Mouse (Mus musculus) embryonic facial prominence, embryonic 11.5 days (tissue): Measurements from ENCODE around the gene Plcg2. TPM values are rescaled to one million over a fixed set of nuclear protein-coding genes. Genes with fewer than 3 reads are reported as not detected.

Experiments used
- ATAC-seq: fragments of 200-750 bp; cut with Nextera tagmentation; replicated peaks from 2 replicates; pipeline ENCODE4 v1.8.0; 2017; ENCODE audit warnings: low read depth; ENCODE audit not compliant: insufficient number of reproducible peaks, low FRiP score, low TSS enrichment
- DNase-seq: peaks from one replicate; pipeline ENCODE4 v3.0.0-alpha.2; 2015; ENCODE audit warnings: low spot score
- H3K27ac ChIP-seq: fragments of 300-500 bp; sonication (generic); replicated peaks from 2 replicates; pipeline ENCODE4 v1.5.1; 2014; ENCODE audit warnings: mild to moderate bottlenecking, low read depth, low read length, control low read depth
- H3K27me3 ChIP-seq: fragments of 300-500 bp; sonication (generic); 2 replicates; pipeline ENCODE4 v1.6.1; 2014; ENCODE audit warnings: mild to moderate bottlenecking, low read length, moderate library complexity, mixed read lengths; ENCODE audit not compliant: control insufficient read depth, insufficient read depth
- H3K36me3 ChIP-seq: fragments of 300-500 bp; sonication (generic); replicated peaks from 2 replicates; pipeline ENCODE4 v1.6.1; 2014; ENCODE audit warnings: low read depth, mild to moderate bottlenecking, low read length, moderate library complexity, mixed read lengths; ENCODE audit not compliant: control insufficient read depth, insufficient read depth
- H3K4me1 ChIP-seq: fragments of 300-500 bp; sonication (generic); 2 replicates; pipeline ENCODE4 v1.6.1; 2014; ENCODE audit warnings: low read length, mixed read lengths; ENCODE audit not compliant: control insufficient read depth, insufficient read depth
- H3K4me2 ChIP-seq: fragments of 300-500 bp; sonication (generic); 2 replicates; pipeline ENCODE4 v1.6.1; 2014; ENCODE audit warnings: low read depth, mild to moderate bottlenecking, control low read depth, low read length, moderate library complexity
- H3K4me3 ChIP-seq: fragments of 300-500 bp; sonication (generic); 2 replicates; pipeline ENCODE4 v1.5.1; 2014; ENCODE audit warnings: low read depth, low read length, control low read depth
- H3K9ac ChIP-seq: fragments of 300-500 bp; sonication (generic); replicated peaks from 2 replicates; pipeline ENCODE4 v1.6.1; 2014; ENCODE audit warnings: mild to moderate bottlenecking, control low read depth, low read length
- H3K9me3 ChIP-seq: fragments of 300-500 bp; sonication (generic); replicated peaks from 2 replicates; pipeline ENCODE4 v1.6.1; 2016; ENCODE audit warnings: mild to moderate bottlenecking, low read length, inconsistent platforms, mixed read lengths; ENCODE audit not compliant: control insufficient read depth
- WGBS: fragments of 180-500 bp; shearing (Covaris S2); extraction: QIAGEN DNeasy Blood & Tissue Kit; methylation state at CpG from one replicate; pipeline ENCODE4 v1.1.7; 2014; 5-methylcytosine and 5-hydroxymethylcytosine counted together
- microRNA-seq: library from miRNA; unstranded; fragments of <30 nt; microRNA quantifications from one replicate; pipeline ENCODE4, GENCODE M21; 2016; ENCODE audit warnings: borderline number of aligned reads
- polyA plus RNA-seq: library from polyadenylated mRNA; unstranded; fragments of >200 nt; fragmentation: Nextera tagmentation; extraction: Ambion mirVana; gene quantifications from 2 replicates; pipeline ENCODE4 v1.2.1, GENCODE M21; 2014

Gene Plcg2
- polyA plus RNA-seq, 1 experiment from 2014 or later = 1.8 TPM

DNA sequence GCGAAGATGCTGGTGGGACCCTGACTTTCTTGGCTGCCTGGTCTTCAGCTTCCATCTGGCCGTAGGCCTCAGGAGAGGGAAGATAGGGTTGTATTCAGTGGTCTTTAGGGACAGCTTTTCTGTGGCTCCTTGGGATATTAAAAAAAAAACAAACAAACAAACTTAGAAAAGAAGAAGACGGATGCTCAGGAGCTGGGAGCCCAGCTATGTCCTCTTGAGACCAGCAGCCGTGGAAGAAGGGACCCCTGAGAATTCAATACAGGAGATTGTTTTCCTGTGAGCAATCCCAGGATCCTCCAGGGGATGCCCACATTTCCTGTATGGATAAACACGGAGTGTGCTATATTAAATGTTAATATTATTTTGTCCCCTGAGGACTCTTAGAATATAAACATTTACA is 177.1 kb downstream of the Plcg2 start:
- Histone ChIP-seq H3K4me1 (no peaks in the 10 kb centered on the region), H3K4me3 (no peak overlapping the region), H3K4me2 (no peak overlapping the region), H3K27me3 (no peaks in the 10 kb centered on the region), H3K9ac (no peak overlapping the region), H3K36me3 (no peaks in the 10 kb centered on the region), H3K9me3 (no peaks in the 10 kb centered on the region), H3K27ac (no peak overlapping the region)
- ATAC-seq = no peak
- 72% methylated on average over 5 of the region's 5 CpGs for WGBS
- no peak for DNase-seq

- H3K9ac ChIP-seq = no peak overlapping the region
- no peak overlapping the region for H3K4me3 ChIP-seq
- no peak overlapping the region for H3K4me2 ChIP-seq
- no peaks in the 10 kb centered on the region for H3K36me3 ChIP-seq
- 68% methylated on average over 9 of the region's 9 CpGs for WGBS
- H3K9me3 ChIP-seq = no peaks in the 10 kb centered on the region
- H3K4me1 ChIP-seq = no peaks in the 10 kb centered on the region
- no peak overlapping the region for H3K27ac ChIP-seq
- no peaks in the 10 kb centered on the region for H3K27me3 ChIP-seq
- DNase-seq = no peak
- no peak for ATAC-seq
Measured at GRCm38 (mm10) chr8:117676460-117676859, 178.4 kb downstream of the Plcg2 start.

- H3K4me2 ChIP-seq = no peak overlapping the region
- H3K27ac ChIP-seq = no peak overlapping the region
- H3K9me3 ChIP-seq = no peaks in the 10 kb centered on the region
- no peaks in the 10 kb centered on the region for H3K27me3 ChIP-seq
- H3K4me1 ChIP-seq = no peaks in the 10 kb centered on the region
- no peaks in the 10 kb centered on the region for H3K36me3 ChIP-seq
- H3K4me3 ChIP-seq = no peak overlapping the region
- no peak for ATAC-seq
- DNase-seq = no peak
- no peak overlapping the region for H3K9ac ChIP-seq
- 78% methylated on average over 8 of the region's 8 CpGs for WGBS
Measured at GRCm38 (mm10) chr8:117677011-117677410, 178.9 kb downstream of the Plcg2 start.

GRCm38 (mm10) chr8:117678650-117679049 is 180.6 kb downstream of the Plcg2 start:
- H3K27me3 ChIP-seq = no peaks in the 10 kb centered on the region
- ATAC-seq (no peak), DNase-seq (no peak)
- no peak overlapping the region for H3K9ac ChIP-seq
- no peaks in the 10 kb centered on the region for H3K36me3 ChIP-seq
- H3K4me1 ChIP-seq = no peaks in the 10 kb centered on the region
- H3K9me3 ChIP-seq = no peaks in the 10 kb centered on the region
- H3K27ac ChIP-seq = no peak overlapping the region
- 79% methylated on average over 4 of the region's 4 CpGs for WGBS
- H3K4me3 ChIP-seq = no peak overlapping the region
- H3K4me2 ChIP-seq = no peak overlapping the region

DNA sequence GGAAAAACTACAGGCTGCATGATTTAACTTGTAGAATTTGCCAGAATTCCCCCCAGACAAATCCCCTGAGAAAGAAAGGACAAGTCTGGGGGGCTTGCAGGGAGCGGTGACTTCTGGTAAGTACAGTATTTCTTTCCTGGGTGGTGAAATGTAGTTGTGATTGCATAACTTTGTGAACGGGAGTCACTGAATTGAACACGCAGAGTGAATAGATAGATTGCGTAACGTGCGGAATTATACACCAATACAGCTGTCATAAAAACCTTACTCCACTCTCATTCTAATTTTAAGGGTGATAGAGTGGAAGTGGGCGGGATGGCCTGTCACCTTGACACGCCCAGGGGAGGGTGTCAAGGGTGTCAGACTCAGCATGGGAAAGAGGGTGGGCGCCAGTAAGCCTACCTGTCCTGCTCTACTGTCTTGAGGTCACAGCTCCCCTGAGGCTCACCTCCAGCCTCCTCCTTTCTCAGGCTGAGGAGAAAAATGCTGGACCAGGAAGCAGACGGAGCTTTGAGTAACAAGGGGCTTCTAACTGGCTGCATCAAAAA is 185.9 kb downstream of the Plcg2 start:
- ATAC-seq = no peak
- Histone ChIP-seq H3K4me1 (no peaks in the 10 kb centered on the region), H3K9ac (no peak overlapping the region), H3K27me3 (no peaks in the 10 kb centered on the region), H3K4me2 (no peak overlapping the region), H3K4me3 (no peak overlapping the region), H3K9me3 (no peaks in the 10 kb centered on the region), H3K36me3 (no peaks in the 10 kb centered on the region), H3K27ac (no peak overlapping the region)
- DNase-seq = no peak
- WGBS = 86% methylated on average over 10 of the region's 10 CpGs

- Histone ChIP-seq H3K4me3 (no peak overlapping the region), H3K9me3 (no peaks in the 10 kb centered on the region), H3K4me1 (no peaks in the 10 kb centered on the region), H3K36me3 (no peaks in the 10 kb centered on the region), H3K4me2 (no peak overlapping the region), H3K27ac (no peak overlapping the region), H3K27me3 (no peaks in the 10 kb centered on the region), H3K9ac (no peak overlapping the region)
- ATAC-seq (no peak), DNase-seq (no peak)
- WGBS = 55% methylated on average over 11 of the region's 11 CpGs
Measured at GRCm38 (mm10) chr8:117684504-117684903, 186.4 kb downstream of the Plcg2 start.

Small RNA genes within 50 kb of the gene (microRNA-seq; reads per million reads assigned to microRNA genes)
- gene Gm27361 (not detected), gene Mir7077 (not detected), gene Mir7078 (not detected)

Other genes with a start within 250 kb of the Plcg2 start
- 16.1 and 20.4 TPM in 2 replicates for gene Cmip, start 241.2 kb upstream of the Plcg2 start, polyA plus RNA-seq
- gene Sdr42e1, start 175.4 kb downstream of the Plcg2 start, polyA plus RNA-seq = 0.79 and 1.6 TPM in 2 replicates
- 0.32 TPM in 1 of 2 replicates, not detected in the other for gene Hsd17b2, start 203.6 kb downstream of the Plcg2 start, polyA plus RNA-seq